Mouse (Mus musculus): ENCODE results near the gene Fam185a.

Gene Fam185a

GRCm38 (mm10) chr5:21493294-21493999 lies 68.7 kb downstream of the Fam185a start:
- no peak for DNase-seq (ENCODE audit: low read depth, low spot score)

GRCm38 (mm10) chr5:21494781-21495180 lies 70.0 kb downstream of the Fam185a start:
- DNase-seq (ENCODE audit: low read depth, low spot score) = no peak

- no peak for DNase-seq (ENCODE audit: low read depth, low spot score)
Measured at GRCm38 (mm10) chr5:21496321-21496720, 71.6 kb downstream of the Fam185a start.

DNA sequence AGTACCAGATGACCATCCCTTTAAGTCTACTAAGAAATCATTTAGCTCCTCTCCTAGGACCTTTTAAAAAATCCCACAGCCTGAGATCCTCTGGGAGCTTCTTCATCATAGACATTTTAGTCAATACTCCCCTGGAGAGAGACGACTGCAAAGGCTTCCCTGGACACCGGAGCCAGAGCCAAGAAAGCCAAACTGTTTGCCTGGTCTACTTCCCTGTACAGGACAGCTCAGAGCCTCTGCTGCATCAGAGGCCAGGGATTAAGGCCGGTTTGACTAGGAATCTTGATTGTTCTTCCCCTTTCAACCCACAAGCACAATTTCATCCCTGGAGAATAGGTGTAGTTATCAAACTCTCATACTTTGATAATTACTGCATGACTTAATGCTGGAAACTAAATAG lies 72.1 kb downstream of the Fam185a start:
- no peak for DNase-seq (ENCODE audit: low read depth, low spot score)

- no peak for DNase-seq (ENCODE audit: low read depth, low spot score)
Measured at GRCm38 (mm10) chr5:21498490-21498889, 73.7 kb downstream of the Fam185a start.

DNA sequence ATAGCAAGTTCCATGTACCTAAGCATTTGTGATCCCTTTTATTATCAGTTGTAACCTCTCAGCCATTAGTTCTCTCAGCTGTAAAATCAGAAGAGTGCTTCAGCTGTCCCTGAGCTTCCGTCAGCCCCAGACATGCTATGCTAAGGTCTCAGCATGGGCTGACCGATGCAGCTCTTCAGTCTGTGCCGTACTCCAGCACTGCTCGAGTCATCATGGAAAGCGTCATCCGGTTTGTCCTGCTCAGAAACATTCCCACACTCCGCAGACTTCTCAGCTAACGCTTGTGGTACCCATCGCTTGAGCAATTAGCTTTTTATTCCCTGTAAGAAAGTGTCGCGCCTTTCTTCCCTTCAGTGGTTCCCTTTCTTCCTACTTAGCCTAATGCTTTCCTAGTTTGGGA lies 74.2 kb downstream of the Fam185a start:
- DNase-seq (ENCODE audit: low read depth, low spot score) = no peak

DNA sequence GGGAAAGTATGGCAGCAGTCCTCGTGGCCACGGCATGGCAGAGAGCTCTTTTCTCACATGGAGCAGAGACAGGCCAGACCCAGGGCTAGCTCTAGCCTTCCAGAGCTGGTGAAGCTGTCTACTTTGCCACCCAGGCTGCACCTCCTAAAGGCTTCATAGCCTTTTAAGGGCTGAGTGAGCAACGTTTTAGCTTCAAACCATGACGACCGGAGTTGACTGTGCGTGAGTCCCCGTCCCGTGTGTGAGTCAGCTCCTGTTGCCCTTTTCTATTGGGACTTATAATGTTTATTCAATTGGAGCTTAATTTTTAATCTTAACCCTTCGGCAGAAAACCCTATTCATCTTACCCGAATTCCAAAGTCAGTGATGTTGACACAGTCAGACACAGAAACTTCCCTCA lies 75.4 kb downstream of the Fam185a start:
- DNase-seq (ENCODE audit: low read depth, low spot score) = no peak

DNA sequence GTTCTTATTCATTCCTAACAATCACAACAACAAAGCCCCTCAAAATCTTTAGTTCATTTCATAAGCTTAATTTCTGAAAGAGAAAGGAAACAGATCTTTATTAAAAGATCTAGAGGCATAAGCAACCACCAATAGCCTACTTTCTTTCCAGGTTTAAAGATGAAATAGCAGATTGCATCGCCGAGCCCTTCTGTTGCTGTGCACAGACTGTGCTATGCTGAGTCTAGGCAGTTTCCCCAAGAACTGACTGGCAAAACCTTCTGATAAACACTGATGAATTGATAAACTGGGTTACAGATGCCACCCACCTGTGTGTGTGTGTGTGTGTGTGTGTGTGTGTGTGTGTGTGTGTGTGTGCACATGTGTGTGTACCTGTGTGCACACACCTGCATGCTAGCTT lies 76.2 kb downstream of the Fam185a start:
- DNase-seq (ENCODE audit: low read depth, low spot score) = no peak

GRCm38 (mm10) chr5:21502936-21503610 lies 78.3 kb downstream of the Fam185a start:
- DNase-seq (ENCODE audit: low read depth, low spot score) = no peak

- DNase-seq (ENCODE audit: low read depth, low spot score) = peak; percentile 80
Measured at GRCm38 (mm10) chr5:21505159-21505558, 80.4 kb downstream of the Fam185a start.

GRCm38 (mm10) chr5:21506887-21507286 lies 82.1 kb downstream of the Fam185a start:
- DNase-seq (ENCODE audit: low read depth, low spot score) = no peak

- DNase-seq (ENCODE audit: low read depth, low spot score) = peak; percentile 30
Measured at GRCm38 (mm10) chr5:21509801-21510200, 85.0 kb downstream of the Fam185a start.

GRCm38 (mm10) chr5:21513363-21513762 lies 88.6 kb downstream of the Fam185a start:
- no peak for DNase-seq (ENCODE audit: low read depth, low spot score)

- peak; percentile 88 for DNase-seq (ENCODE audit: low read depth, low spot score)
Measured at GRCm38 (mm10) chr5:21517562-21517961, 92.8 kb downstream of the Fam185a start.

- no peak for DNase-seq (ENCODE audit: low read depth, low spot score)
Measured at GRCm38 (mm10) chr5:21518207-21518606, 93.4 kb downstream of the Fam185a start.

DNA sequence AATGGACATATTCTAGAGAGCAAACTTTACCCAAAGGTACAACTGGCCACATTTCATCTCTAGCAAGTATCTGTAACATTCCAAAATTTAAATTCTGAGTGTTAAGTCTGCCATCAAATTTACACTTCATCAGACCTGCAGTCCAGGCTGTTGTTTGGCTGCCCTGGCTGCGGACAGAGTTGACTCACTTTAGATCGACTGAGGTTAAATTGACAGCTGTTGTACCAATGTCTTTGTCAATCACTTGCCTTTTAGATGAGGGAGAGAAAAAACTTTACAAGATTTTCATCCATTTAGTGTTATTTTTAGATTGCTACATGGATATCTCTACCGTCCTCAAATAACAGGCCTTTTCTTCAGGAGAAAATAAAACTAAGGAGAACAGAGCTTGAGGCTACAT lies 94.4 kb downstream of the Fam185a start:
- DNase-seq (ENCODE audit: low read depth, low spot score) = no peak

GRCm38 (mm10) chr5:21526835-21527485 lies 102.2 kb downstream of the Fam185a start:
- no peak for DNase-seq (ENCODE audit: low read depth, low spot score)

- no peak for DNase-seq (ENCODE audit: low read depth, low spot score)
Measured at GRCm38 (mm10) chr5:21527488-21527911, 102.7 kb downstream of the Fam185a start.

DNA sequence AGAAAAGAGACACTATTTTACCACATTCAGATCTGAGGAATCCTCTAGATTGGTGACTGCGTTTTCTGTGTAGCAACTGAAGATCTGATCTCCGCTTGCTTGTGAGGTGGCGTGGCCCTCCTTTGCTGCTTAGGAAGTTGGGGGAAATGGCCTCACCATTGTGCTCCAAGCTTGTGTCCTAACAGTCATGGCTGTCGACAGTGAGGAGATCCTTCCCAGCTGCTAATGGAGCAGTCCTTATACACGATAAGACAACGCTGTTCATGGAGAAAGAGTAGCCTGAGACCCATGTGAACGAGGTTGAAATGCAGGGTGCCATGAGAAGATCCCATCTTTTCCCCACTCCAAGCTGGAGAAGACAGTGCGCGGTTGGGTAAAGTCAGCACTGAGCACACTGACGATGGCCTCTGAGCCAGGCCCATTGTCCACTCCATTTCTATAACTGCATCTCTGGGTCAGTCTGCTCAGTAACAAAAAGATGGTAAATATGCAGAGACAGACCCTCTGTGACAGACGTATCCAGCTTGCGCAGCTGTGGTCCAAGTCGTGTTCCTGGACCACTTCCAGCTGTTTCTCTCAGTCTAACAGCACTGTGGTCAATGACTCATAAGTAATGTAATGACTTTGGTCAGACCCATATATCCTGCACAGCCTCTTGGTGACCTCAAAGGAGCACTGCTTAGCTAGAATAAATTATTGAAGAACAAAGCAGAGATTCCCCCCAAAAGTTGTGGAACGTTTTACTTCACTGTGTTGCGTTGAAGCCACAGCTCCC lies 103.5 kb downstream of the Fam185a start:
- DNase-seq (ENCODE audit: low read depth, low spot score) = no peak

GRCm38 (mm10) chr5:21529110-21529720 lies 104.5 kb downstream of the Fam185a start:
- DNase-seq (ENCODE audit: low read depth, low spot score) = no peak

Data from A20 (cell line).